ENCODE assay signal across 32 mouse cellular contexts in the genomic region with DNA sequence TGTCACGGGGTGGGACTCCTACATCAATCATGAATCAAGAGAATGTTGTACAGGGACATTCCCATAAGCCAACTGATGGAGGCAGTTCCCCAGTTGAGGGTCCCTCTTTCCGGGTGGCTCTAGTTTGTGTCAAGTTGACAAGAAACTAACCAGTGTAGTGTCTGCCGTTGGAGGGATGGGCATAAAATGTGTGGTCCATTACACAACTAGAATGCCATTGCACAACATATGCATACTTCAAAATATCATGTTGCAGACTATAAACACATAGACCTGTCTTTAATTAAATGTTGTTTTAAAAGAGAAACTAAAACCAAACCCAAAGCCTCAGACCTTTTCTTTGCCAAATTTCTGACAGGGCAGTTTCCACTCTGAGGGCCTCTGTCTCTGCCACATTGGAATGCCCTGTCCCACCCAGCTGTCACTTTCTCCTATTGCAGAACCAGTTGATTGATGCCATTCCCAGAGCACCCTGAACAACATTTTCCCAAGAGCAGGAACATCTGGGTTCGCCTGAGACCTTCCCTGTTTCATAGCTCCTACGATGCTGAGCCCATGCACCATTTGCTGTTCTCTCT. TPM values are rescaled to one million over a fixed set of nuclear protein-coding genes. Genes with fewer than 3 reads are reported as not detected.
A peak's percentile ranks its signal among the peaks of the same experiment; 100 is the strongest.
DNase-seq lines count a peak whose midpoint lies in the region; ATAC-seq and TF ChIP-seq lines count a peak whose summit lies in the region.
"Had no signal": no experiment of that assay in that cellular context is flagged by ENCODE, and none has a peak within 500 bp of the region (broad histone marks: within the 10 kb centered on the region; RNA-seq: fewer than 3 reads in every experiment).

No protein-coding gene starts in this region.

- DNase-seq in kidney, adult 2 months: peak; percentile 6
- DNase-seq in kidney, postnatal 14 days: no peak
- DNase-seq in lung, postnatal 10 days: peak; percentile 23
- DNase-seq in lung, postnatal 4 days: no peak
- DNase-seq in adrenal gland, postnatal 14 days: no peak
- DNase-seq in gastrocnemius, postnatal 14 days: no peak
- no peak for DNase-seq in embryo, embryonic 11 days
- DNase-seq: adrenal gland, postnatal 36 days; cerebellum, adult 11 months; cerebellum, postnatal 10 days; forebrain, postnatal 0 days; gastrocnemius, postnatal 36 days; kidney, adult 8-10 months; kidney, postnatal 36 days; liver, embryonic 13.5 days; lung, postnatal 14 days; right cerebral cortex, adult 18-20 months; right cerebral cortex, postnatal 4 days; thymus, postnatal 25 days had no signal

- TF ChIP-seq CTCF in kidney, adult 2 months (conservative IDR thresholded peaks at IDR 0.05; ENCODE audit: insufficient read depth, insufficient read length, low read depth, low read length): no peak

- TF ChIP-seq POLR2A in kidney, adult 2 months (IDR thresholded peaks at IDR 0.05; ENCODE audit: low read depth, low read length): no peak

- H3K9me3 ChIP-seq in embryonic facial prominence, embryonic 15.5 days (replicated peaks): no peaks in the 10 kb centered on the region
- H3K9me3 ChIP-seq: heart, embryonic 15.5 days; hindbrain, embryonic 15.5 days; limb, embryonic 13.5 days; liver, embryonic 13.5 days; neural tube, embryonic 15.5 days had no signal

- ATAC-seq in embryonic facial prominence, embryonic 15.5 days (ENCODE audit: insufficient number of reproducible peaks, low FRiP score, low TSS enrichment, low read depth): peak; percentile 76
- ATAC-seq: forebrain, postnatal 0 days had no signal

- no peaks in the 10 kb centered on the region for H3K4me1 ChIP-seq in kidney, adult 2 months (ENCODE audit: control insufficient read depth, insufficient read depth, low read length)
- H3K4me1 ChIP-seq in embryonic facial prominence, embryonic 15.5 days: peaks cover 9% of the 10 kb centered on the region; the same call in 1 of the 2 replicates
- H3K4me1 ChIP-seq: heart, embryonic 15.5 days; liver, embryonic 13.5 days had no signal

- H3K27me3 ChIP-seq in kidney, adult 2 months (replicated peaks; ENCODE audit: control insufficient read depth, insufficient read depth, low read length): no peaks in the 10 kb centered on the region
- peaks cover 5% of the 10 kb centered on the region for H3K27me3 ChIP-seq in embryonic facial prominence, embryonic 15.5 days
- H3K27me3 ChIP-seq: hindbrain, embryonic 15.5 days; neural tube, embryonic 15.5 days had no signal

- no peak overlapping the region for H3K9ac ChIP-seq in embryonic facial prominence, embryonic 15.5 days
- H3K9ac ChIP-seq: forebrain, postnatal 0 days; heart, embryonic 15.5 days; hindbrain, embryonic 15.5 days; limb, embryonic 13.5 days; liver, embryonic 13.5 days; neural tube, embryonic 15.5 days had no signal

- 55% methylated on average over 5 of the region's 5 CpGs for WGBS in kidney, adult 2 months
- 34% methylated on average over 5 of the region's 5 CpGs for WGBS in embryonic facial prominence, embryonic 15.5 days

- no peak overlapping the region for H3K4me2 ChIP-seq in embryonic facial prominence, embryonic 15.5 days (replicated peaks)
- H3K4me2 ChIP-seq: heart, embryonic 15.5 days; hindbrain, embryonic 15.5 days; limb, embryonic 13.5 days; liver, embryonic 13.5 days; neural tube, embryonic 15.5 days had no signal

- H3K27ac ChIP-seq in kidney, adult 2 months (ENCODE audit: insufficient read depth, low read depth, low read length): no peak overlapping the region
- H3K27ac ChIP-seq in embryonic facial prominence, embryonic 15.5 days (replicated peaks): peak overlapping the region; percentile 48; the same call in 1 of the 2 replicates
- H3K27ac ChIP-seq: heart, embryonic 15.5 days; hindbrain, embryonic 15.5 days; limb, embryonic 13.5 days; liver, embryonic 13.5 days; neural tube, embryonic 15.5 days had no signal

- intact Hi-C loops in gastrocnemius, postnatal 14 days (cut with DNase I; ENCODE audit: low total_unique reads): no loop called here

- H3K36me3 ChIP-seq in kidney, adult 2 months (ENCODE audit: control insufficient read depth, insufficient read depth, low read length): no peaks in the 10 kb centered on the region
- no peaks in the 10 kb centered on the region for H3K36me3 ChIP-seq in embryonic facial prominence, embryonic 15.5 days
- H3K36me3 ChIP-seq: G1E; heart, embryonic 15.5 days; hindbrain, embryonic 15.5 days; limb, embryonic 13.5 days; liver, embryonic 13.5 days; neural tube, embryonic 15.5 days had no signal

- no peak overlapping the region for H3K4me3 ChIP-seq in kidney, adult 2 months (ENCODE audit: insufficient read depth, low read depth, low read length)
- no peak overlapping the region for H3K4me3 ChIP-seq in embryonic facial prominence, embryonic 15.5 days (replicated peaks)
- H3K4me3 ChIP-seq: heart, embryonic 15.5 days; hindbrain, embryonic 15.5 days; limb, embryonic 13.5 days; liver, embryonic 13.5 days; neural tube, embryonic 15.5 days had no signal

RNA-seq across cellular contexts. Expression of a gene that starts 3.0 kb away (rescaled TPM):
- not detected in 2 replicates for polyA plus RNA-seq in kidney, adult 2 months (2012; rRNA removed)
- 0.09 and 0.63 TPM in 2 replicates for polyA plus RNA-seq in embryonic facial prominence, embryonic 15.5 days (2015; fragmentation: Nextera tagmentation; extraction: Ambion mirVana)
- not detected in 2 replicates for total RNA-seq in adrenal gland, postnatal 14 days (2021)
- not detected for total RNA-seq in gastrocnemius, postnatal 14 days (2021)
- total RNA-seq: adrenal gland, postnatal 36 days; gastrocnemius, postnatal 36 days; heart, adult 8-10 months; hematopoietic stem cell, adult 5-6 weeks; left cerebral cortex, postnatal 14 days; midbrain, postnatal 0 days had no signal
- polyA plus RNA-seq: forebrain, embryonic 11.5 days; G1E; heart, embryonic 15.5 days; hindbrain, embryonic 15.5 days; intestine, embryonic 14.5 days; liver, embryonic 13.5 days; neural tube, embryonic 15.5 days; stomach, embryonic 14.5 days had no signal

Comparison
In these comparisons a context has a peak if more than half of its experiments do, and no peak if none do; other contexts are left out.
1. DNase-seq: peak in kidney, adult 2 months (single experiment) and lung, postnatal 10 days (single experiment); none in kidney, postnatal 14 days (single experiment), lung, postnatal 4 days (0 of 2), adrenal gland, postnatal 14 days (single experiment), gastrocnemius, postnatal 14 days (single experiment) and embryo, embryonic 11 days (single experiment).